Mouse (Mus musculus) left cerebral cortex, postnatal 25 days (tissue): ENCODE measurements around the gene Trim60. TPM values are rescaled to one million over a fixed set of nuclear protein-coding genes. Genes with fewer than 3 reads are reported as not detected.

ENCODE experiments used
- DNase-seq, 2 experiments: peaks; one replicate each; pipeline ENCODE4 v3.0.0; 2022; ENCODE audit warnings: low spot score in 2 of 2, mixed read lengths in 1 of 2
- intact Hi-C: fragments of 180-260 bp; cut with DNase I; formaldehyde crosslinking; loops from one replicate; pipeline ENCODE4 v1.15.1; 2025
- total RNA-seq, 2 experiments: library from RNA; stranded (reverse); gene quantifications; 2 replicates each; pipeline ENCODE4 v1.2.3; 2021

Gene Trim60
- total RNA-seq, result not detected

DNA sequence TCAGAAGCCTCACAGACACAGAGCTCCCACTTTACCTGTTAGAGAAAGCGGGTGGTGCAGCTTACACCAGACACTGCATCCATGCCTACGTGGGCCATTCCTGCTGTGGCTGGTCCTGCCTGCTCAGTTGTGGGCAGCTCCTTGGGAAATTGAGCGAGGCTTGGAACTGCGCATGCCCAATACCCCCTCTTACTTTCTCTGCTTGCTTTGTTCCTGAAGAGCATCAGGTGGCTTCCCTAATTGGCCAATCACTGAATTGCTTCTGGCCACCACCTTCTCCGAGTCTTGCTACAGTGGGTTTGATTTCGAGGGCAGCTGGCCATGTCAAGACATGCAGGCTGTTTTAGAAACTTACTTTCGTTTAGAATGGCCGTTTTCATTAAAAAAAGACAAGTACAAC, at the start of gene Trim60, which contains the start of gene Trim61:
TSS of gene Trim60 (minus strand) at position 162 of the 400 bp plus-strand sequence.
TSS of gene Trim61 (minus strand) at position 101 of the 400 bp plus-strand sequence.
- no peak for DNase-seq
- intact Hi-C loops, result no loop called here

GRCm38 (mm10) chr8:65067694-65068472, 49.5 kb upstream of the Trim60 start:
- DNase-seq, result no peak
- intact Hi-C loops, result no loop called here

DNA sequence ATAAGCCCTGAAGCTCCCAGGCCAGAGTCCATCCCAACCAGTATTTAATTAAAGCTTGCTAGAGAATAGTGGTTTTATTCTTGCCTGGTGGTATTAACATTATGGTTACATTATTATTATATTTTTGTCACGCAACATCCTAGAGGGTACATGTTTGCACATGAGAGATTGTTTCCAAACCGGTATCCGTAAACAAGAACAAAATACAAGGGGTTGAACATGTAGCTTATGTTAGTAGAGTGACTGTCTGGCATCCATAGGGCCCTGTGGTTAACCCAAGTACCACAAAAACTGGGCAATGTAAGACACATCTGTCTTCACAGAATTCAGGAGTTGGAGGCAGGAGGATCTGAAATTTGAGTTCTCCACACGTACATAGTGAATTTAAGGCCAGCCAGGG, 48.6 kb upstream of the Trim60 start:
- no peak for DNase-seq
- intact Hi-C loops, result no loop called here

GRCm38 (mm10) chr8:65065622-65066021, 47.2 kb upstream of the Trim60 start:
- intact Hi-C loops, result no loop called here

DNA sequence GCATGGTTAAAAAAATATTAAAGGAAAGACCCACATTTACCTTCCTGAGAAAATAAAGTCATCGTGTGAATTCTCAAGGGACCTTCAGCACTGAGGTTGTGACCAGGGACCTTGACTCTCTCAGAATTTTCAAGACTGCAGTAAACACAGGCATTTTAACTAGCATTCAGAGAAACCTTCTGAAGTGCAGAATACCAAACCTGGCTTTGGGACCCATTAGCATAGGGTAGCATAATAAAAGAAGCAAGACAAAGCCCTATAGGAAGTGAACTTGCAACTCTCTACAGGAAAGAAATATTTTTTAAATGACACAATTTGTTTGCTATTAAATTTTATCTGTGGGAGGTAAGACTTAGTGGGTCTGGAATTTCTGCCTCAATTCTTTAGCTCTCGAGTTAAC, 45.7 kb upstream of the Trim60 start:
- intact Hi-C loops, result no loop called here
- DNase-seq, result no peak

More at GRCm38 (mm10) chr8:65065622-65066021, 47.2 kb upstream of the Trim60 start:
- no peak for DNase-seq

DNA sequence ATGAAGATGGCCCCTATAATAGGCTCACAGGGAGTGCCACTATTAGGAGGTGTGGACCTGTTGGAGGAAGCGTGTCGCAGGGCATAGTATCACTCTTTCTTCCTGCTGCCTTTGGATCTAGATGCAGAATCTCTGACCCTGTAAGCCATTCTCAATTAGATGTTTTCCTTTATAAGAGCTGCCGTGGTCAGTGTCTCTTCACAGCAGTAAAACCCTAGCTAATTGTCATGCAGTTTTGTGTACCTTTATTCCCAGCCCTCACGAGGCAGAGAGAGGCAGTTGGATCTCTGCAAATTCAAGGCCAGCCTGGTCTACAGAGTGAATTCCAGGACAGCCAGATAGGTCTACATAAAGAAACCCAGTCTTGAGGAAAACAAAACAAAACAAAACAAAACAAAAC, 43.8 kb upstream of the Trim60 start:
- intact Hi-C loops, result no loop called here
- no peak for DNase-seq

- intact Hi-C loops, result no loop called here
These were observed 38.3 kb upstream of the Trim60 start for GRCm38 (mm10) chr8:65056722-65057121.

GRCm38 (mm10) chr8:65053968-65054367, 35.6 kb upstream of the Trim60 start:
- DNase-seq, result no peak
- intact Hi-C loops, result no loop called here

More at GRCm38 (mm10) chr8:65056722-65057121, 38.3 kb upstream of the Trim60 start:
- DNase-seq, result no peak

DNA sequence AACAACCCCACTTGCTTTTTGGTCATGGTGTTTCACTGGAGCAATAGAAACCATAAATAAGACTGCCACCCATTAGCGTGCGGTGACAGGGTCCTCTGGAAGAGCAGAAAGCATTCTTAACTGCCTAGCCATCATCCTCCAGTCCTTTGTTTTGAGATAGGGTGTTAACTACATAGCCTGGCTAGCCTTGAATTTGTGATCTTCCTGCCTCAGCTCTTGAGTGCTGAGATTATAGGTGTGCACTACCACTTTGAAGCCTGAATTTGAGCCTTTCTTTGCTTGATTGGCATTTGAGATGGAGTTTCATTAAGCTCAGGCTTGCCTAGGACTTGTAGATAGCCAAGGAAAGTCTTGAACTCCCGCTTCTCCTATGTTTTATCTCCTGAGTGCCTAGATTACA, 35.2 kb upstream of the Trim60 start:
- DNase-seq, result no peak
- intact Hi-C loops, result no loop called here

DNA sequence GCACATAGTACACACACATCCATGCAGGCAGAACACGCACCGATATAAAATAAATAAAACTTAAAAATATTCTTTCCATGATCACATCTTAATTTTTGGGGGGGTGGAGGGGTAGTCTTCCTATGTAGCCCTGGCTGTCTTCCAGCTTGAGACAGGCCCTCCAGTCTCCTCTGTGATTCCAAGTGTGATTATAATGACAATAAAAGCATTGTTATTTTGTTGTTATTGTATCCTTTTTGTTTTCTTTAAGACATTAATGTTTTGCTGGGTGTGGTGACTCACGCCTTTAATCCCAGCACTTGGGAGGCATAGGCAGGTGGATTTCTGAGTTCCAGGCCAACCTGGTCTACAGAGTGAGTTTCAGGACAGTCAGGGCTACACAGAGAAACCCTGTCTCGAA, 29.4 kb upstream of the Trim60 start:
- DNase-seq, result no peak
- intact Hi-C loops, result no loop called here

DNA sequence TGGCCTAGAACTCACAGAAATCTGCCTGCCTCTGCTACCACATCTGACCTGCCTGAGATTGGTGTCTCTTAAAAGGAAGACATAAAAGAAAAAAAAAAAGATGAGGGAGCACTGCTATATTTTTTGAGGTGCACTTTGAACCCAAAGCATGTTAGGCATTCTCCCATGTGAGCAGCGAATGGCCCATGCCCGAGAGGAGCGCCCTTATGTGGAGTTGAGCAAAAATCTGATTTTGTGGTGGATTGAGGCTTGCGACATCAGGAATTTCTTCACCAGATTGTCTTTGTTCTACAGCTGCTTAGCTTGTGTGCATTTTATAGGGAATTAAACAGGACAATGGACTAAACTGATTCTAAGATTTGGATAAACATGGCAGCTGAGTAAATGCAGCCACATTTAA, 28.8 kb upstream of the Trim60 start:
- no peak for DNase-seq
- intact Hi-C loops, result no loop called here

GRCm38 (mm10) chr8:65046565-65046964, 28.2 kb upstream of the Trim60 start:
- intact Hi-C loops, result no loop called here
- no peak for DNase-seq

DNA sequence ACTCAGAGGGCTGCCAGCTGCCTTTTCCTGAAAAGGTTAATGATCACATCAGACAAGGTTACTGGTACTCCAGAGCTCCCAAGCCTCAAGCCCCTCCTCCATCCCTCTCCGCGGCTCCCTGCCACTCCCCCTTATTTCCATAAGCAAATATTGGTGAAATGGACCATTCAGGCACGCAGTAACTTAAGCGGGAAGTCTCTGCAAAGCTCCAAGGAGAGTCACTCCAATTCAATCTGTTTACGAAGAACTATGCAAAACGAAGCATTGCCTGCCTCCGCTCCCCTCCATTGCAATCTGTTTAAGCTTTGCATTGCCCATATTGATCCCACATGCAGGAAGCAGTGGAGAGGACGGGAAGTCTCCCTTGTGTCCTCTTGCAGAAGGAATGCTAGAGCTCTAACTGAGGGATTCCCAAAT, 18.7 kb upstream of the Trim60 start, which contains the start of gene Apela:
TSS of gene Apela (minus strand) at position 220 of the 417 bp plus-strand sequence.
- DNase-seq, result peak in 1 of 2 experiments; percentile 2

DNA sequence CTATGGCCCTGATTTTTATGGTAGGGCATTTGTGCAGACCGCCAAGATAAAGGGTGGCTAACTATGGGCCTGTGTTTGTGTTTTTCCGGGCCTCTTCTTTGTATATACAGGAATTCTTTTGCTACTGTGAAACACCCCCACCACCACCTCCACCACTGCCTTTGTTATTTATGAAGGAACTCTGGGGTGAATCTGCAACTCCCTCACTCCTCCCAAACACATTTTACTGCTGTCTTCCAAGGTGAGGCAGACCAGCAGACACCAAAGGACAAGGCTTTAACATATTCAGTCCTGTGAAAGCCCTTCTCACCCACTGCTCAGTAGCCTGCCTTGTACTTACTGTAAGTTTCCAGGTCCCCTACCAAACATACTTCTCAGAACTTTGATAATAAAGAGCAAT, 15.8 kb upstream of the Trim60 start:
- intact Hi-C loops, result no loop called here
- no peak for DNase-seq

More for the DNA sequence above, 18.7 kb upstream of the Trim60 start, which contains the start of gene Apela:
- intact Hi-C loops, result no loop called here

DNA sequence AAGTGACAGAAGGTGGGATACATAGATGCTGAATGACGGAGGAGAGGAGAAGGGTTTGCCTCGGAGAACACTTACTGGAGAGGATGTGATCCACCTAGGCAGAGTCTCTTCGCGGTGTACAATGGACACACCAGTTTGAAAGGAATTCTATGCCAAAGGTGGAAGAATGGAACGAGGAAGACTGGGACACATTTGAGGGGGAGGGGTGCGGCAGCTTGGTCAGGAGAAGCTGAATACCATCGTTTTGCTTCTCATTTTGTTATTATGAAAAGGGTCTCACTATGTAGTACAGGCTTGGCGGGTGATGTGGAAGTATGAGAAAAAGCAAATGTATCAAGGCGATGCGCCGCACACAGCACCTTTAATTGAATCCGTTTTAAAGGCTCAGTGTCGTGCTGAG, 14.7 kb upstream of the Trim60 start:
- no peak for DNase-seq
- intact Hi-C loops, result no loop called here

GRCm38 (mm10) chr8:65032107-65032506, 13.7 kb upstream of the Trim60 start:
- intact Hi-C loops, result no loop called here
- DNase-seq, result no peak

DNA sequence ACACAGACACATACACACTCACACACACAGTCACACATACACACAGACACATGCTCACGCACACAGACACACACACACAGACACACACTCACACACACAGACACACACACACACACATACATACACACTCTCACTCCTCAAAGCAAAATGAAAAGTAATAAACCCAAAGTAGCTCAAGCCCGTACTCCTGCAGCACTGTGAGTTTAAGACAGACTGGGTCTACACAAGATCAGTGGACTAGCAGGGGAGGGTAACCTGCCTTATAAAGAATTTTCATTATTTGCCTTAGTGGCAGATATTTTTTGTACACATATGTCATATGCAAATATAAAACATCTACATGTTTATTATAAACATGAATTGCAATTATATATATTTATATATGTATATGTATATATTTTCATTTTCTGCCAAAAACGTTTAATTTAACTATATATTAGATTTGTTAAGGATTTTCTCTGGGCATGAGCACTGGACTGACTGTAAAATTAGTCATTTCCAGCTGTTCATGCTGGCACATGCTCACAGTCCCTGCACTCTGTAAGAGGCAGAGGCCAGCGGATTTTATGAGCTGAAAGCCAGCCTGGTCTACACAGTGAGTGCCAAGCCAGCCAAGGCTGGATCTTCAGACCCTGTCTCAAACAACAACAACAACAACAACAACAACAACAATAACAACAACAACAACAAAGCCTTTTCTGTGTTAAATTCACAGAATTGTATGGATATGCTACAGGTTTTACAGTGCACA, 12.5 kb upstream of the Trim60 start:
- no peak for DNase-seq
- intact Hi-C loops, result no loop called here

DNA sequence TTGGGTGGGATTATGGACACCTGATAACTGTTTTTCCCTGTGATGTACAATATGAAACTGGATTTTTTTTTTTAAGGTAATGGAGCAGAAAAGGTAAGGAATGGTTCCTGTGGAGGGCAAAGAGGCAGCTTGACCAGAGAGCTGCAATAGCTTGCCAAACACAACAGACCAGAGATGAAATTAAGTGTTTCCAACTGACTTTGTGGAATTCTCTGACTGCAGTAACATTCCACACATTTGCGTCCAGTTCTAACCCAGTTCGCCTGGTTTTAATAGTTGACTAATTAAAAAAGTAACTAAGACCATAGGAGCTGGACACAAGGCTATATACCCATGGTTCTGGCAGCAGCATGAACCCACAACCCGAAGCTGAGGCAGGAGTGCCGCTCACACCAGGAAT, 11.4 kb upstream of the Trim60 start:
- intact Hi-C loops, result loop anchor here (10.0 kb wide), 1 partner anchor 1415 kb away; no protein-coding TSS in a partner anchor
- no peak for DNase-seq

GRCm38 (mm10) chr8:65028959-65029686, 10.7 kb upstream of the Trim60 start:
- DNase-seq, result no peak
- intact Hi-C loops, result loop anchor here (10.0 kb wide), 1 partner anchor 1416 kb away; no protein-coding TSS in a partner anchor

DNA sequence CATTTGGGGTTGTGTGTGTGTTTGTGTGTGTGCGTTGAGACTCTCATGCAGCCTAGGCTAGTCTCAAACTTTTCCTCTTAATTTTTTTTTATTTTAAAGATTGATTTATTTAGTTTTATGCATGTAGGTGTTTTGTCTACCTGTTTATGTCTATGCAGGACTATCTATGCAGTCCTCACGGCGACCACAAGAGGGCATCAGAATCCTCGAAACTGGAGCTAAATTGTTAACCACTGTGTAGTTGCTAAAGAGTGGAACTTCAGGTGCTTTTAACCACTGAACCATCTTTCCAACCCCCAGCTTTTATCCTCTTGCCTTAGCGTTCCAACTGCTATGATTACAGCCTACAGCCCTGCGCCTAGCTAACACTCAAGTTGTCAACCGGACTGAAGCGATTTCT, 4.1 kb upstream of the Trim60 start:
- peak; percentile 62 to 71 for DNase-seq
- intact Hi-C loops, result loop anchor here (1.0 to 10.0 kb wide), 2 partner anchors 88 to 1422 kb away; no protein-coding TSS in a partner anchor
